Mouse (Mus musculus) limb, embryonic 12.5 days (tissue): ENCODE measurements at regions not wholly inside any gene's neighbourhood (a gene's known extent, or its start where the extent isn't known, plus 50 kb on each side); places are given as distances from the start of the nearest gene placed in this dataset.
A peak's percentile ranks its signal among the peaks of the same experiment; 100 is the strongest.

Experiments used
- ATAC-seq: fragments of 200-750 bp; cut with Nextera tagmentation; 2 replicates; pipeline ENCODE4 v1.8.0; 2017; ENCODE audit warnings: low read depth, moderate TSS enrichment; ENCODE audit not compliant: insufficient number of reproducible peaks, insufficient read depth, low FRiP score, low TSS enrichment
- H3K27ac ChIP-seq: fragments of 300-500 bp; sonication (generic); 2 replicates; pipeline ENCODE4 v1.5.1; 2016; ENCODE audit warnings: mild to moderate bottlenecking, moderate library complexity
- H3K27me3 ChIP-seq: fragments of 300-500 bp; sonication (generic); 2 replicates; pipeline ENCODE4 v1.6.1; 2016; ENCODE audit warnings: mild to moderate bottlenecking, moderate library complexity
- H3K36me3 ChIP-seq: fragments of 300-500 bp; sonication (generic); 2 replicates; pipeline ENCODE4 v1.6.1; 2016; ENCODE audit warnings: mild to moderate bottlenecking, moderate library complexity
- H3K4me1 ChIP-seq: fragments of 300-500 bp; sonication (generic); replicated peaks from 2 replicates; pipeline ENCODE4 v1.6.1; 2016
- H3K4me2 ChIP-seq: fragments of 300-500 bp; sonication (generic); 2 replicates; pipeline ENCODE4 v1.6.1; 2016; ENCODE audit warnings: mild to moderate bottlenecking, moderate library complexity
- H3K4me3 ChIP-seq: fragments of 300-500 bp; sonication (generic); replicated peaks from 2 replicates; pipeline ENCODE4 v1.5.1; 2016; ENCODE audit warnings: mild to moderate bottlenecking
- H3K9ac ChIP-seq: fragments of 300-500 bp; sonication (generic); replicated peaks from 2 replicates; pipeline ENCODE4 v1.6.1; 2016; ENCODE audit warnings: mild to moderate bottlenecking, moderate library complexity
- H3K9me3 ChIP-seq: fragments of 300-500 bp; sonication (generic); 2 replicates; pipeline ENCODE4 v1.6.1; 2016; ENCODE audit warnings: mild to moderate bottlenecking, moderate library complexity
- WGBS: fragments of 180-500 bp; shearing (Covaris S2); methylation state at CpG from one replicate; pipeline ENCODE4 v1.1.7; 2016; 5-methylcytosine and 5-hydroxymethylcytosine counted together

GRCm38 (mm10) chr14:25304391-25304851 is 154.6 kb upstream of the Zmiz1 start:
- Histone ChIP-seq H3K4me2 (peak overlapping the region; percentile 34), H3K4me1 (peaks cover 51% of the 10 kb centered on the region), H3K4me3 (no peak overlapping the region), H3K36me3 (no peaks in the 10 kb centered on the region), H3K9ac (no peak overlapping the region; the same call in 1 of the 2 replicates), H3K27ac (peak overlapping the region; percentile 78), H3K9me3 (no peaks in the 10 kb centered on the region), H3K27me3 (no peaks in the 10 kb centered on the region; the same call in 1 of the 2 replicates)
- ATAC-seq = no peak; the same call in 1 of the 2 replicates
- WGBS = 8% methylated on average over 9 of the region's 9 CpGs

DNA sequence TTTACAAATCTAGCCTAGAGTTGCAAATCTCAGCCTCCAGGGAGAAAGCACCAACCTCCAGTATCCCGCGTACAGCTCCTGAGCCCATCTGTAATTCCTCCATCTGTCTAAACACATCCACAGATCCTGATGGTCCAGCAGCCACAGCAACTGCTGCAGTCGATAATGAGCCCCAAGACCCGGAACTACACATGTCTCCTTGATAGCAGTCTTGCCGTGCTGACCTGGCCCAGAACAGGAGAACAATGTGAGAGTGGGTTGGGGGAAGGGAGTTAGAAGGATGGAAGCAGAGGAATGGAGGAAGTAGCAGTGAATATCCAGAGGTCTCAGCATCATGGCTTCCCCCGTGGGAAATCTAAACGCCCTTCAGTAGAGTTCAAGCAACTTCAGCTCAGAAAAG is 152.8 kb upstream of the Zmiz1 start:
- Histone ChIP-seq H3K9me3 (no peaks in the 10 kb centered on the region), H3K4me1 (peaks cover 57% of the 10 kb centered on the region), H3K4me2 (no peak overlapping the region), H3K27ac (peak overlapping the region; percentile 18; the same call in 1 of the 2 replicates), H3K4me3 (no peak overlapping the region), H3K27me3 (no peaks in the 10 kb centered on the region; the same call in 1 of the 2 replicates), H3K36me3 (no peaks in the 10 kb centered on the region), H3K9ac (no peak overlapping the region)
- 67% methylated on average over 7 of the region's 7 CpGs for WGBS
- no peak for ATAC-seq

GRCm38 (mm10) chr14:25306961-25307654 is 151.9 kb upstream of the Zmiz1 start:
- no peaks in the 10 kb centered on the region for H3K36me3 ChIP-seq
- peak overlapping the region; percentile 35 for H3K27ac ChIP-seq
- no peaks in the 10 kb centered on the region for H3K9me3 ChIP-seq
- WGBS = 75% methylated on average over 3 of the region's 3 CpGs
- H3K9ac ChIP-seq = no peak overlapping the region
- peaks cover 56% of the 10 kb centered on the region for H3K4me1 ChIP-seq
- H3K4me3 ChIP-seq = no peak overlapping the region
- H3K27me3 ChIP-seq = no peaks in the 10 kb centered on the region; the same call in 1 of the 2 replicates
- ATAC-seq = no peak
- H3K4me2 ChIP-seq = no peak overlapping the region

DNA sequence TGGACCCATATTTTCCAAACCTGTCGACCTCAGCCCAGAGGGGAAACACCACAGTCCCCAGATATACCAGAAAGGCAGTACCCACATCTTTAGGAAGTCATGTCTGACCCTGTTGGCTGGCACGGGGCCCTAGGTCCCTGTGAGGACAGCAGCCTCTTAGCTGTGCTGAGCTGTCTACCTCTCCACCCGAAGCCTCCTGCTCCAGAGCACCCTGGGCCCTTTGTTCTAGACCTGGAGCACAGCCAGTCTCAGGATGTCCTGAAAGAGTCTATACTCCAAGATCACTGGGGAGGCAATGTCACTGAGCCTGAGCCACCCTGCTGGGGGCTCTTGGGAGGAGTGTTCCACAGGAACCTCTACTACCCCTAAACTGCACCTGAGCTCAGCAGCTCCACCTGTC is 150.9 kb upstream of the Zmiz1 start:
- 70% methylated on average over 3 of the region's 3 CpGs for WGBS
- Histone ChIP-seq H3K27me3 (no peaks in the 10 kb centered on the region; the same call in 1 of the 2 replicates), H3K4me3 (no peak overlapping the region), H3K4me1 (peaks cover 58% of the 10 kb centered on the region), H3K4me2 (no peak overlapping the region), H3K36me3 (no peaks in the 10 kb centered on the region), H3K9me3 (no peaks in the 10 kb centered on the region), H3K9ac (no peak overlapping the region), H3K27ac (no peak overlapping the region)
- no peak for ATAC-seq

DNA sequence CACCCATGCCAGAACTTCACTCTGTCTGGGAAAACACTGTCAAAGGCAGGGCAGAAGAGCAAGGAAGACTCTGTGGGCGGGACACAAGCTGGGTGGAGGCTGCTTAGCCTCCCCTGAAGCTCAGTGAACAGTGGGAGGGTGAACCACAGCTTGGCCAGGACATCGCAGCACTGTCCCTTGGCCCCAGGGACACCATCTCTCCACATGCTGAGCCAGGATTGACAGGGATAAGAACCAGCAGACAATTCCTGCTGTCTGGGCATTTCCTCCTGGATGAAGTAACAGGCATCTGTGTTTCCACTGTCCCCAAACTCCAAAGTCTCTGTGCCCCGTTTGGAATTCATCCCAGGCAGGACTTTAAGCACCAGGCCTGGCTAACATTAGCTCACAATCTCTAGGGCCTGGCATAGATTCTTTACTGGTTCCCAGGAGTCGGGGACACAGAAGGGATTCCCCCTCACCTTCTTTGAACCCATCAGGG is 148.3 kb upstream of the Zmiz1 start:
- Histone ChIP-seq H3K27ac (peak overlapping the region; percentile 32), H3K4me1 (peaks cover 40% of the 10 kb centered on the region), H3K4me3 (no peak overlapping the region), H3K4me2 (no peak overlapping the region), H3K36me3 (no peaks in the 10 kb centered on the region), H3K9ac (no peak overlapping the region), H3K9me3 (no peaks in the 10 kb centered on the region), H3K27me3 (no peaks in the 10 kb centered on the region)
- WGBS = 48% methylated on average over 4 of the region's 4 CpGs
- no peak for ATAC-seq

- 61% methylated on average over 3 of the region's 3 CpGs for WGBS
- no peaks in the 10 kb centered on the region for H3K36me3 ChIP-seq
- H3K4me3 ChIP-seq = no peak overlapping the region
- no peak overlapping the region for H3K9ac ChIP-seq
- peak overlapping the region; percentile 32; the same call in 1 of the 2 replicates for H3K27ac ChIP-seq
- no peak for ATAC-seq
- no peak overlapping the region for H3K4me2 ChIP-seq
- H3K9me3 ChIP-seq = no peaks in the 10 kb centered on the region
- peaks cover 32% of the 10 kb centered on the region for H3K4me1 ChIP-seq
- H3K27me3 ChIP-seq = no peaks in the 10 kb centered on the region
These were observed 147.5 kb upstream of the Zmiz1 start for GRCm38 (mm10) chr14:25311475-25311874.

GRCm38 (mm10) chr14:25312135-25312534 is 146.8 kb upstream of the Zmiz1 start:
- Histone ChIP-seq H3K9ac (no peak overlapping the region), H3K36me3 (no peaks in the 10 kb centered on the region), H3K27me3 (no peaks in the 10 kb centered on the region), H3K4me3 (no peak overlapping the region), H3K4me1 (peaks cover 27% of the 10 kb centered on the region), H3K27ac (no peak overlapping the region), H3K9me3 (no peaks in the 10 kb centered on the region), H3K4me2 (no peak overlapping the region)
- WGBS = 33% methylated on average over 7 of the region's 7 CpGs
- ATAC-seq = no peak

DNA sequence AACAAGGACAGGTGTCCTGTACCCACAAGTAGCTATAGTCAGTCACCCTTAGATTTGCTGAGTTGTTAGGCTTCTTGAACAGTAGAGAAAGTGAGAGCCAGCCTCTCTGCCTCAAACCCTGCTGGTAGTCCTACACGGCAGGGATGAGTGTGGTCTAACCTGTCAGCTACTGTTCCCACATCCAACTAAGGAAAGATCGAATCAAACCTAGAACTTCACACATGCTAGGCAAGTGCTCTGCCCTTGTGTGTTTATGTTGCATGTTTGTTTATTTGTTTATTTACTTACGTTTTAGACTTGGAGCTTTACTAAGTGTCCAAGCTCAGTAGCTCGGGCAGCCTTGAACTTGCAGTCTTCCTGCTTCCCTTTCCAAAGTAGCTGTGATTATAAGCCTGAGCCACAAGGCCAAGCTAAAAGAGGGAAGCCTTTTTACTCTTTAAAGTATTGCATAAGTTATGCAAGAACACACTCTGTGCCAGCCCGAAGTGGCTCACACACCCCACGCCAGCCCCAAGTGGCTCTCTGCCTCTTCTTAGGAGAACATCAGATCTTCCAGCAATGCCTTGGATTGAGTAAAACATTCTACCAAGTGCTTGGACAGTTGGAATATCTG is 146.1 kb upstream of the Zmiz1 start:
- Histone ChIP-seq H3K4me1 (peaks cover 30% of the 10 kb centered on the region), H3K27ac (no peak overlapping the region), H3K4me2 (no peak overlapping the region), H3K27me3 (no peaks in the 10 kb centered on the region; the same call in 1 of the 2 replicates), H3K36me3 (no peaks in the 10 kb centered on the region), H3K4me3 (no peak overlapping the region), H3K9me3 (no peaks in the 10 kb centered on the region), H3K9ac (no peak overlapping the region)
- WGBS = 85% methylated on average over 6 of the region's 6 CpGs
- ATAC-seq = no peak

DNA sequence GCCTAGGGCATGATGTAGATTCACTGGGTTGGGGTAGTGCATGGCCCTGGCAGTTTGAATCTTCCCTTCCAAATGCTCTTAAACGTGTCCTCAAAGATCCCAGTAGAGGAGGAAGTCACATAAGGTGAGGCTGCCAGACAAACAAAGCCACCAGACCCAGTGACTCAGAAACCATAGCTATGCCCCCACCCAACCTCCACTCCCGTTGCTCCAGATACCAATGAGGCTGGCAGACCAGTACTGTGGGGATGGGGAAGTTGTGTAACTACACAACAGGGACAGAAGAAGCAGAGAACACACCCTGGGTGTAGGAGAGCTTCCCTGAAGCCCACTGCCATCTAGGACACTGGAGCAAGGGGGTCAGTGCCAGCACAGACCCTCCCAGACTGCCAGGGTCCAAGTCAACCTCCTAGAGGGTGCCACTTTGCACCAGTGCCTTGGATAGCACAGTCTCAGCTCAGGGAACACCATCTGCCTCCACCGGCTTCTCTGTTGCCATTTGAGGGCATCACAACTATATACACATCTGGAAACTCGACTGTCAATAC is 145.2 kb upstream of the Zmiz1 start:
- no peak overlapping the region for H3K9ac ChIP-seq
- H3K4me3 ChIP-seq = no peak overlapping the region
- peaks cover 4% of the 10 kb centered on the region; the same call in 1 of the 2 replicates for H3K27me3 ChIP-seq
- H3K4me2 ChIP-seq = no peak overlapping the region
- H3K9me3 ChIP-seq = no peaks in the 10 kb centered on the region
- H3K36me3 ChIP-seq = no peaks in the 10 kb centered on the region
- 79% methylated on average over 4 of the region's 4 CpGs for WGBS
- H3K27ac ChIP-seq = no peak overlapping the region
- peaks cover 38% of the 10 kb centered on the region for H3K4me1 ChIP-seq
- no peak for ATAC-seq

DNA sequence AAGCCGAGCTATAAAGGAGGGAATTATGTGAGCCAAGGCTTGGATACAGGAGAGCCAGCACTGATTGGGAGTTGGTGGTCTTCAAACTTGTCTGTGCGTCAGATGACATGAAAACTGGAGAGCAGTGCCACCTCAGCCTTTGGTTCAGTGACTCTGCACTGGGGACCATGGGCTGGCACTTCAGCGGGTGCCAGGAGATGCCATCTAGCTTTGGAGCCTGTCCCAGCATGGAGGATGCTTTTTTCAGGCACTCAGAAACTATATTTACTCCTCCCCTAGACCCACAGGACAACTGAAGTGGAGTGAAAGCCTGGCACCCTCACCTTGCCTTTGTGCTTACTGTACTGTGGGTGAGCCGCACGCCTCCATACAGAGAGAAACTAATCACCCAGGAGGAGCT is 142.5 kb upstream of the Zmiz1 start:
- H3K4me3 ChIP-seq = no peak overlapping the region
- H3K36me3 ChIP-seq = no peaks in the 10 kb centered on the region
- no peaks in the 10 kb centered on the region for H3K9me3 ChIP-seq
- H3K27ac ChIP-seq = no peak overlapping the region
- 96% methylated on average over 5 of the region's 5 CpGs for WGBS
- peaks cover 8% of the 10 kb centered on the region; the same call in 1 of the 2 replicates for H3K27me3 ChIP-seq
- ATAC-seq = no peak
- H3K4me2 ChIP-seq = no peak overlapping the region
- H3K9ac ChIP-seq = no peak overlapping the region
- peaks cover 49% of the 10 kb centered on the region for H3K4me1 ChIP-seq

GRCm38 (mm10) chr14:25317680-25318471 is 141.1 kb upstream of the Zmiz1 start:
- 8% methylated on average over 37 of the region's 37 CpGs for WGBS
- H3K9me3 ChIP-seq = no peaks in the 10 kb centered on the region
- peak; percentile 75 for ATAC-seq
- peaks cover 8% of the 10 kb centered on the region; the same call in 1 of the 2 replicates for H3K27me3 ChIP-seq
- no peaks in the 10 kb centered on the region for H3K36me3 ChIP-seq
- H3K9ac ChIP-seq = peak overlapping the region; percentile 53
- H3K27ac ChIP-seq = peak overlapping the region; percentile 87
- H3K4me3 ChIP-seq = peak overlapping the region; percentile 21
- peaks cover 52% of the 10 kb centered on the region for H3K4me1 ChIP-seq
- peak overlapping the region; percentile 54 for H3K4me2 ChIP-seq
